Mouse (Mus musculus) midbrain, embryonic 16.5 days (tissue): ENCODE results near the gene Lefty1. TPM values are rescaled to one million over a fixed set of nuclear protein-coding genes. Genes with fewer than 3 reads are reported as not detected.
"Not testable (repeated sequence)": the region's sequence is repeated elsewhere in the genome, so short reads cannot be mapped to it uniquely, and the experiment has no call there.

Experiments used
- ATAC-seq: fragments of 200-750 bp; cut with Nextera tagmentation; 2 replicates; pipeline ENCODE4 v1.8.0; 2017; ENCODE audit warnings: moderate TSS enrichment
- H3K27ac ChIP-seq: fragments of 300-500 bp; sonication (generic); 2 replicates; pipeline ENCODE4 v1.5.1; 2014; ENCODE audit warnings: mild to moderate bottlenecking, low read length, mixed read lengths
- H3K27me3 ChIP-seq: fragments of 300-500 bp; sonication (generic); 2 replicates; pipeline ENCODE4 v1.6.1; 2014; ENCODE audit warnings: low read depth, low read length, mixed read lengths; ENCODE audit not compliant: control insufficient read depth, insufficient read depth
- H3K36me3 ChIP-seq: fragments of 300-500 bp; sonication (generic); 2 replicates; pipeline ENCODE4 v1.6.1; 2014; ENCODE audit warnings: mild to moderate bottlenecking, low read length, moderate library complexity, mixed read lengths; ENCODE audit not compliant: control insufficient read depth, insufficient read depth
- H3K4me1 ChIP-seq: fragments of 300-500 bp; sonication (generic); 2 replicates; pipeline ENCODE4 v1.6.1; 2014; ENCODE audit warnings: mild to moderate bottlenecking, low read length, mixed read lengths; ENCODE audit not compliant: control insufficient read depth, insufficient read depth
- H3K4me2 ChIP-seq: fragments of 300-500 bp; sonication (generic); 2 replicates; pipeline ENCODE4 v1.6.1; 2014; ENCODE audit warnings: mild to moderate bottlenecking, low read length, mixed read lengths
- H3K4me3 ChIP-seq: fragments of 300-500 bp; sonication (generic); 2 replicates; pipeline ENCODE4 v1.5.1; 2014; ENCODE audit warnings: low read depth, mild to moderate bottlenecking, low read length, moderate library complexity, mixed read lengths
- H3K9ac ChIP-seq: fragments of 300-500 bp; sonication (generic); 2 replicates; pipeline ENCODE4 v1.6.1; 2014; ENCODE audit warnings: low read depth, low read length, mixed read lengths
- H3K9me3 ChIP-seq: fragments of 300-500 bp; sonication (generic); replicated peaks from 2 replicates; pipeline ENCODE4 v1.6.1; 2014; ENCODE audit warnings: mild to moderate bottlenecking, low read length, mixed read lengths; ENCODE audit not compliant: control insufficient read depth, poor library complexity, severe bottlenecking
- WGBS: fragments of 180-500 bp; shearing (Covaris S2); extraction: QIAGEN DNeasy Blood & Tissue Kit; methylation state at CpG from one replicate; pipeline ENCODE4 v1.1.7; 2014; 5-methylcytosine and 5-hydroxymethylcytosine counted together
- polyA plus RNA-seq: library from polyadenylated mRNA; unstranded; fragments of >200 nt; fragmentation: Nextera tagmentation; extraction: Ambion mirVana; gene quantifications from 2 replicates; pipeline ENCODE4 v1.2.1, GENCODE M21; 2015

The Lefty1 gene
- 0.26 TPM in 1 of 2 replicates, not detected in the other for polyA plus RNA-seq

DNA sequence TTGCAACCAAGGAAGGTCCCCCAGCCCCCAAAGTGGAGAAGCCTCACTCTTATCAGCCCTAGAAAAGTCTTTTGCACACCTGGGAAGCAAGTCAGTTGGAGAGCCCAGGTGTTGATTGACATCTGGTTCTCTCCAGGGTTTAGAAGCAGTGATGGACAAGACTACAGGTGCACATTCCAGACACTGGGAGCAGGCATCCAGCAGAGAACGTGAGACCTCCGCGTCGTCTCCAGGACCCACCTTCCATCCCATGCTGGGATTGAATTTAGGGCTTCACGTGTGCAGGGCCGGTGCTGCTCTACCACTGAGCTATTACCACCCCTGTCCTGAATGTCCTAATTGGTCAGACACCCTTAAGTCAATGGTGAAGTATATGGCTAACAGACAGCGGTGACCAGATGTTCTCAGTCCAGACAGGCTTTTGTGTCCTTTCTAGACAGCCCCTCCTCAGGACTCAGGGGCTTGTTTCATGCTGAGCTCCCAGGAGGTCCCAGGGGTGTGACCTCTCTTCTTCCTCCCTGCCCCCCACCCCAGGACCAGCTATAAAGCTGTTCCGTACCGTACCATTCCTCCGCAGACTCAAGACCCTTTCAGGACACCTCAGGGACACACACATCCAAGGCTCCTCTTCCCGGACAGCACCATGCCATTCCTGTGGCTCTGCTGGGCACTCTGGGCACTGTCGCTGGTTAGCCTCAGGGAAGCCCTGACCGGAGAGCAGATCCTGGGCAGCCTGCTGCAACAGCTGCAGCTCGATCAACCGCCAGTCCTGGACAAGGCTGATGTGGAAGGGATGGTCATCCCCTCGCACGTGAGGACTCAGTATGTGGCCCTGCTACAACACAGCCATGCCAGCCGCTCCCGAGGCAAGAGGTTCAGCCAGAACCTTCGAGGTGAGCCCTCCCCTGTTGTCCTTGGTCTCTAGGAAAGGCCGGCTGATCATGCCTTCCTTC, at the start of gene Lefty1:
Gene Lefty1, plus strand, starts transcription at position 556 of the 953 bp plus-strand sequence.
- Histone ChIP-seq H3K27me3 (peaks cover 27% of the 10 kb centered on the region), H3K27ac (no peak within 1 kb of the TSS), H3K4me3 (no peak within 1 kb of the TSS), H3K4me2 (no peak within 1 kb of the TSS), H3K4me1 (no peaks in the 10 kb centered on the region), H3K9ac (no peak within 1 kb of the TSS), H3K36me3 (no peaks in the 10 kb centered on the region), H3K9me3 (no peaks in the 10 kb centered on the region)
- WGBS, result 13% methylated on average over 21 of the region's 21 CpGs
- no peak for ATAC-seq

DNA sequence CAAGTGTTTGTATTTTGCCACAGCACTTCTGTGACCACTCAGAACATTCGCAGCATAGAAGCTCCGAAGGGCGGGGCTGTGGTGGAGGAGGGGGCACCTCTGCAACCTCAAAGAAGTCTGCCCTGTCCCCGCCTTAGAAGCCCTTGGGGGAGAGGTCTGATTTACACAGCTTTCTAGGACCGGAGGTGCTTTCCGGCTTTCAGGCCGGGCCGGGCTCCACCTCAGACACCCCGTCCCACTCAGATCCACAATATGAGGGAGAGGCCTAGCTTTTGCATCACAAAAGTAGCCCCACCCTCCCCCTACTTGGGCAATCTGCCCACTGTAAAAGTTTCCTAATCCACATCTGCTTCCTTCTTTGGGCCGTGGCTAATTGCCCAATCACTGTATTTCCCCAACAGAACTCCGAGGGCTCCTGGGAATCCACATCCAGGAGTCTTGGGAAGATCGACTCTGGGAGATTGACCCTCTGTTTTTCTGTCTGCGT, 46.2 kb upstream of the Lefty1 start:
- ATAC-seq, result no peak
- Histone ChIP-seq H3K27me3 (peaks cover 9% of the 10 kb centered on the region), H3K27ac (no peak overlapping the region), H3K4me1 (no peaks in the 10 kb centered on the region; the same call in 1 of the 2 replicates), H3K9me3 (no peaks in the 10 kb centered on the region), H3K9ac (no peak overlapping the region; the same call in 1 of the 2 replicates), H3K36me3 (no peaks in the 10 kb centered on the region), H3K4me2 (no peak overlapping the region), H3K4me3 (no peak overlapping the region)
- WGBS, result 5% methylated on average over 13 of the region's 13 CpGs

DNA sequence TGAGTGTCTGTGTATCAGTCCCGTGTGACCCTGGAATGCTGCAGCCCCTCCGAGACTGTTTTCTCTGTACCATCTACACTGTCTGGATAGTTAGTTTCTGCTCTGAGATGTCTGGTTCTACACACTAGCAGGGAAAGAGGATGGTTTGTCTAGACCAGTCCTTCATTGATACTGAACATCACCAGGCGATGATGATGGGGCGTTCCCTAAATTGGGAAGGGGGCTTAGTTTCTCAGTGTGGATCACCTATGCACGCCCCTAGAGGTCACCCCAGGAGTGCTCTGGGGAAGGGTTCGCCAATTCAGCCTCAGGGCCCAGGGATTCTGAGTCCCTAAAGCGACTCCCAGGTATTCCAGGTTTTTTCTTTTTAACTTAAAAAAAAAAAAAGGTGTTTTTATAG, 45.6 kb upstream of the Lefty1 start:
- Histone ChIP-seq H3K4me3 (no peak overlapping the region), H3K9me3 (no peaks in the 10 kb centered on the region), H3K4me2 (no peak overlapping the region), H3K27ac (no peak overlapping the region), H3K4me1 (no peaks in the 10 kb centered on the region; the same call in 1 of the 2 replicates), H3K27me3 (peaks cover 10% of the 10 kb centered on the region), H3K9ac (no peak overlapping the region), H3K36me3 (no peaks in the 10 kb centered on the region)
- WGBS, result 35% methylated on average over 7 of the region's 7 CpGs
- no peak for ATAC-seq

DNA sequence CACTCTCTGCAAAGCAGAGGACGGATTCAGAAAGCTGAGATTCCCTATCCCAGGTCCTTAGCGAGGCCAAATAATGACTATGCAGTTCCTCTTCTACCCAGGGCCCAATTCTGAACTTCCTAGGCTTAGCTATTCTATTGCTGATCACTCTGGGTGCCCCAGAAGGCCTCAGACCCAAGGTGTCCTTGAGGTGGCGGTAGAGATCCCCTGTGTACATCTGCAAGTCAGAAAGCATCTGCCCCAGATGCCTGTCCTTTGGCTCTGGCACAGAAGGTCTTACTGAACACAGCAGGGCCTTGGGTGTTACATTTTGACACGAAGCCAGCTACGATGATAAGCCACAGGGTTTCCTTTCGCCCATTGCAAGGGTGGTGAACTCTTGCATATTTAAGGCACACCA, 45.0 kb upstream of the Lefty1 start:
- no peak overlapping the region for H3K27ac ChIP-seq
- H3K9ac ChIP-seq, result no peak overlapping the region
- H3K4me3 ChIP-seq, result no peak overlapping the region
- no peaks in the 10 kb centered on the region; the same call in 1 of the 2 replicates for H3K4me1 ChIP-seq
- ATAC-seq, result no peak
- no peaks in the 10 kb centered on the region for H3K36me3 ChIP-seq
- H3K9me3 ChIP-seq, result no peaks in the 10 kb centered on the region
- H3K4me2 ChIP-seq, result no peak overlapping the region
- WGBS, result 33% methylated on average over 6 of the region's 6 CpGs
- peaks cover 12% of the 10 kb centered on the region for H3K27me3 ChIP-seq

DNA sequence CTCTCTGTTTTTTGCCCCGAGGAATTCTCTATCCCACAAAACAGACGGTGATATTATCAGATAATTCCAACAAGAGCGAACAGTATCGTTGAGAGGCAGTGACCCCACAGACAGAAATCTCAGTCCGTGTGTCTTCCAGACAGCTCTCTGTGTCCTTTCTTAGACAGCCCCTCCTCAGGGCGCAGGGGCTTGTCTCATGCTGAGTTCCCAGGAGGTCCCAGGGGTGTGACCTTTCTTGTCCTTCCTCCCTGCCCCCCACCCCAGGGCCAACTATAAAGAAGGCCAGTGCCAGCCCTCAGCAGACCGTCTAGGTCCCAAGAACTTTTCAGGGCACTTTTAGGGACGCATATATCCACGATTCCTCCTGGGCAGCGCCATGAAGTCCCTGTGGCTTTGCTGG, 42.0 kb upstream of the Lefty1 start, which contains the start of gene Lefty2:
Gene Lefty2, plus strand, starts transcription at position 301 of the 400 bp plus-strand sequence.
- 63% methylated on average over 10 of the region's 10 CpGs for WGBS
- Histone ChIP-seq H3K9ac (no peak within 1 kb of the TSS), H3K27ac (no peak within 1 kb of the TSS), H3K4me1 (no peaks in the 10 kb centered on the region; the same call in 1 of the 2 replicates), H3K4me2 (no peak within 1 kb of the TSS; the same call in 1 of the 2 replicates), H3K36me3 (no peaks in the 10 kb centered on the region), H3K4me3 (no peak within 1 kb of the TSS), H3K9me3 (no peaks in the 10 kb centered on the region), H3K27me3 (peaks cover 17% of the 10 kb centered on the region)
- ATAC-seq, result no peak

DNA sequence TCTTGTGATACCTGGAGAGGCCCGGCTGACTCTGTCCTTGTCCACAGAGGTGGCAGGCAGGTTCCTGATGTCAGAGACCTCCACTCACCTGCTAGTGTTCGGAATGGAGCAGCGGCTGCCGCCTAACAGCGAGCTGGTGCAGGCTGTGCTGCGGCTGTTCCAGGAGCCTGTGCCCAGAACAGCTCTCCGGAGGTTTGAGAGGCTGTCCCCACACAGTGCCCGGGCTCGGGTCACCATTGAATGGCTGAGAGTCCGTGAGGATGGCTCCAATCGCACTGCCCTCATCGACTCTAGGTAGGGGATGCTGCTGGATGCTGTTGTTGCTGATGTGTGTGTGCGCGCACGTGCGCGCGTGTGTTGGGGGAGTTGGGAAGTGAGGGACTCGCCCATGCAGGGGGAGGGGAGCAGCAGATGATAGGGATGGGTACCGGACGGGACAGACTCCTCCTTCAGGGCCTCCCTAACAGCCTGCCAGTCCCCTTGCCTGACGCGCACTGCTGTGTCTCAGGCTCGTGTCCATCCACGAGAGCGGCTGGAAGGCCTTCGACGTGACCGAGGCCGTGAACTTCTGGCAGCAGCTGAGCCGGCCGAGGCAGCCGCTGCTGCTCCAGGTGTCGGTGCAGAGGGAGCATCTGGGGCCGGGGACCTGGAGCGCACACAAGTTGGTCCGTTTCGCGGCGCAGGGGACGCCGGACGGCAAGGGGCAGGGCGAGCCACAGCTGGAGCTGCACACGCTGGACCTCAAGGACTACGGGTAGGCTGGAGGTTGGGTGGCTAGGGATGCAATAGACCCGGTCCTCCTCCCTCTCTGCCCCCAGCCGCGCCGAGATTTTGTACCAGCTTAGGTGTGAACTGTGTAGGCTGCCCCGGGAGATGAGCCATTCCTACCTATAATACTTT, 40.5 kb upstream of the Lefty1 start:
- WGBS, result 5% methylated on average over 44 of the region's 51 CpGs
- not testable (repeated sequence) for H3K36me3 ChIP-seq, H3K9ac ChIP-seq, H3K9me3 ChIP-seq, H3K27ac ChIP-seq, H3K4me1 ChIP-seq
- H3K27me3 ChIP-seq, result peaks cover 17% of the 10 kb centered on the region
- H3K4me2 ChIP-seq, result peak overlapping the region; percentile 44
- H3K4me3 ChIP-seq, result peak overlapping the region; percentile 21
- 0 out of 2 replicates have a peak, but pooled peaks have one; percentile 54 for ATAC-seq

DNA sequence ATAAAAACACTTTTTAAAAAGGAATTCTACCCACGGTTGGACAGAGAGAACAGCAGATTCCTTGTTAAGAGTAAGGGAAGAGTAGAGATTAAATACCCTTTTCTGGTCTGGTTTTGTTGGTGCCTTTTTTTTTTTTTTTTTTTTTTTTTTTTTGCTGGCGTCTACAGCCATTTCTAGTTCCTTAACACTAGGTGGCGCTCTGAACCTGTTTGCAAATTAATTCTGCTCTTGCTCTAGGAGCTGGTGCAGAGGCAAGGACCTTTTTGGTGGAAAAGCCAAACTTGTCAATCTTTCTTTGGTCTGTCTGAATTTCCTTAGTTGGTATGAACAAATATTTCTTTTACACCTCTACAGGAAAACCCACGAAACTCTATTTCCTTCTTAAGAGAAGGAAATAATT, 33.7 kb upstream of the Lefty1 start:
- Histone ChIP-seq H3K36me3 (no peaks in the 10 kb centered on the region), H3K27me3 (no peaks in the 10 kb centered on the region), H3K4me1 (peaks cover 17% of the 10 kb centered on the region), H3K4me3 (no peak overlapping the region), H3K4me2 (no peak overlapping the region), H3K9ac (no peak overlapping the region), H3K27ac (no peak overlapping the region), H3K9me3 (no peaks in the 10 kb centered on the region)
- no peak for ATAC-seq
- 1% methylated on average over 4 of the region's 4 CpGs for WGBS

DNA sequence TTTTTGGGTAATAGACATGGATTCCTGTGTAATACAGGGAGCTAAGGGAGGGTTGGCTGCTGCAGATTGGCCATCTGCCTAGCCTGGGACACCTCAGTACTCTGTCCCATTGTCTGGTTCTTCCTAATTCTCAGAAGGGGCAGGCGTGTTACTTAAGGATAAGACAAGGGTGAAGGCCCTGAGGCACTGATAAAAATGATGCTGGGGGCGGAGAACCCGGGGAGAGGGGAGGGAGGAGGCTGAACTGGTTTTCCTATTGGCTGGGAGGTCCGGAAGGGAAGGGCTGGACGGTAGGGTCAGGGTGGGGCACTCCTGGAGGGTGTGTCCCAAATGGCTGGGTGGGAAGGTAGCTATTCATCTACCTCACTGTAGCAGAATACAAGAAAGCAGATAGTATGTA, 31.9 kb upstream of the Lefty1 start:
- Histone ChIP-seq H3K27ac (no peak overlapping the region), H3K9ac (no peak overlapping the region), H3K9me3 (no peaks in the 10 kb centered on the region), H3K27me3 (no peaks in the 10 kb centered on the region), H3K4me1 (peaks cover 17% of the 10 kb centered on the region), H3K4me2 (no peak overlapping the region), H3K4me3 (no peak overlapping the region), H3K36me3 (peaks cover 5% of the 10 kb centered on the region; the same call in 1 of the 2 replicates)
- no peak for ATAC-seq
- 51% methylated on average over 5 of the region's 5 CpGs for WGBS
